Mouse (Mus musculus) megakaryocyte progenitor cell, adult 5-6 weeks (primary cell): Measurements from ENCODE around the gene Gm17349. TPM values are rescaled to one million over a fixed set of nuclear protein-coding genes. Genes with fewer than 3 reads are reported as not detected.

Experiments used
- ATAC-seq: replicated peaks from 2 replicates; pipeline ENCODE4 v1.8.0; 2016; ENCODE audit warnings: mild to moderate bottlenecking, moderate TSS enrichment, inconsistent platforms; ENCODE audit not compliant: poor library complexity
- total RNA-seq, 2 experiments: library from RNA; stranded (forward) in 1 of 2; stranded (reverse) in 1 of 2; fragments of 157-497, 149-512 nt in 1 of 2; fragments of 200-1000 nt in 1 of 2; gene quantifications; 2 replicates each; pipeline versions ENCODE4 v1.2.3 to v1.2.4; 2015 to 2017

Gm17349 gene
- total RNA-seq, 2 experiments from 2014 or later = not detected

- peak; percentile 82 for ATAC-seq
Observed at GRCm38 (mm10) chr15:99664600-99665451, 40.5 kb downstream of the Gm17349 start.

- ATAC-seq = no peak
Observed at GRCm38 (mm10) chr15:99663964-99664599, 41.2 kb downstream of the Gm17349 start.

GRCm38 (mm10) chr15:99662371-99662770, 42.9 kb downstream of the Gm17349 start:
- no peak for ATAC-seq

GRCm38 (mm10) chr15:99661121-99661830, 44.0 kb downstream of the Gm17349 start:
- no peak for ATAC-seq

- peak; percentile 53; the same call in 1 of the 2 replicates for ATAC-seq
Observed at GRCm38 (mm10) chr15:99658437-99658836, 46.9 kb downstream of the Gm17349 start.

GRCm38 (mm10) chr15:99655956-99656355, 49.3 kb downstream of the Gm17349 start:
- no peak for ATAC-seq

- no peak for ATAC-seq
Observed at GRCm38 (mm10) chr15:99653876-99654275, 51.4 kb downstream of the Gm17349 start.

- no peak for ATAC-seq
Observed at GRCm38 (mm10) chr15:99653291-99653690, 52.0 kb downstream of the Gm17349 start.

Other genes with a start within 250 kb of the Gm17349 start
- gene Nckap5l, start 247.7 kb downstream of the Gm17349 start, total RNA-seq (2015) = 4.0 and 9.7 TPM in 2 replicates
- gene Nckap5l, start 247.7 kb downstream of the Gm17349 start, total RNA-seq (2017) = 0.17 and 2.2 TPM in 2 replicates
- gene Bcdin3d, start 230.8 kb downstream of the Gm17349 start, total RNA-seq (2015) = 3.9 and 5.6 TPM in 2 replicates
- 3.7 and 6.2 TPM in 2 replicates for gene Bcdin3d, start 230.8 kb downstream of the Gm17349 start, total RNA-seq (2017)
- gene Faim2, start 177.3 kb downstream of the Gm17349 start, total RNA-seq (2015) = 0.39 and 0.56 TPM in 2 replicates
- gene Faim2, start 177.3 kb downstream of the Gm17349 start, total RNA-seq (2017) = 0.10 and 0.17 TPM in 2 replicates
- not detected in 2 replicates for gene Aqp2, start 126.4 kb downstream of the Gm17349 start, total RNA-seq (2015)
- not detected in 2 replicates for gene Aqp2, start 126.4 kb downstream of the Gm17349 start, total RNA-seq (2017)
- gene Aqp5, start 114.7 kb downstream of the Gm17349 start, total RNA-seq (2015) = not detected in 2 replicates
- gene Aqp5, start 114.7 kb downstream of the Gm17349 start, total RNA-seq (2017) = not detected in 2 replicates
- not detected in 2 replicates for gene Aqp6, start 104.1 kb downstream of the Gm17349 start, total RNA-seq (2015)
- not detected in 2 replicates for gene Aqp6, start 104.1 kb downstream of the Gm17349 start, total RNA-seq (2017)
- gene Racgap1, start 53.8 kb downstream of the Gm17349 start, total RNA-seq (2015) = 61.7 and 69.9 TPM in 2 replicates
- gene Racgap1, start 53.8 kb downstream of the Gm17349 start, total RNA-seq (2017) = 69.1 and 69.4 TPM in 2 replicates
- not detected in 2 replicates for gene Asic1, start 35.1 kb downstream of the Gm17349 start, total RNA-seq (2015)
- not detected in 2 replicates for gene Asic1, start 35.1 kb downstream of the Gm17349 start, total RNA-seq (2017)
- gene Smarcd1, start 3.4 kb downstream of the Gm17349 start, total RNA-seq (2015) = 22.8 and 24.1 TPM in 2 replicates
- gene Smarcd1, start 3.4 kb downstream of the Gm17349 start, total RNA-seq (2017) = 11.6 and 17.3 TPM in 2 replicates
- 0.15 and 0.67 TPM in 2 replicates for gene Gpd1, start 12.0 kb upstream of the Gm17349 start, total RNA-seq (2015)
- gene Gpd1, start 12.0 kb upstream of the Gm17349 start, total RNA-seq (2017) = 1.3 TPM in 2 replicates
- gene Cox14, start 20.1 kb upstream of the Gm17349 start, total RNA-seq (2015) = 72.7 and 83.5 TPM in 2 replicates
- gene Cox14, start 20.1 kb upstream of the Gm17349 start, total RNA-seq (2017) = 28.6 and 30.8 TPM in 2 replicates
- 42.9 and 49.4 TPM in 2 replicates for gene Cers5, start 67.4 kb upstream of the Gm17349 start, total RNA-seq (2015)
- 20.6 and 23.0 TPM in 2 replicates for gene Cers5, start 67.4 kb upstream of the Gm17349 start, total RNA-seq (2017)
- gene Lima1, start 170.0 kb upstream of the Gm17349 start, total RNA-seq (2015) = 4.8 and 5.0 TPM in 2 replicates
- gene Lima1, start 170.0 kb upstream of the Gm17349 start, total RNA-seq (2017) = 4.2 and 4.8 TPM in 2 replicates